In the genomic region with DNA sequence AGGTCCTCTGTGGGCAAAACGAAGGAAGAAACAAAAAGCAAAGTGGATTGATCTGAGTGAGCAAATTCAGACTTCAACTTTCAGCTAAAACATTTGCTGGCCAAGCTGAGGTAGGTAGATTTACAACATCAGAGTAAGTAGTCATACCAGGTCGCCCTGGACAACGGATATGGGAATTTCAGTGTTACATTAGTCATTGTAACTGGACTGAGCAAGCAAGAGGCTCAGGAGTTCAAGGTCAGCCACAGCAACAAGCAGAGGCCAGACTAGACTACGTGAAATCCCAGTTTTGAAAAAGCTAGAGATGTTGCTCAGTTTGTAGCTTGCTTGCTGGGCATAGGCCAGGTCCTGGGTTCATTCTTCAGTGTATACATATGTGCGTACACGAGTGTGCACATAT, we compare ENCODE assay signal across 20 mouse cellular contexts. TPM values are rescaled to one million over a fixed set of nuclear protein-coding genes. Genes with fewer than 3 reads are reported as not detected.
"Had no signal": no experiment of that assay in that cellular context is flagged by ENCODE, and none has a peak within 500 bp of the region (broad histone marks: within the 10 kb centered on the region; RNA-seq: fewer than 3 reads in every experiment).

No protein-coding gene starts in this region.

- H3K27ac ChIP-seq: kidney, embryonic 15.5 days; left cerebral cortex, adult 2 months; liver, embryonic 14.5 days; lung, embryonic 15.5 days; midbrain, embryonic 10.5 days; stomach, embryonic 15.5 days had no signal

- DNase-seq: kidney, postnatal 10 days; kidney, postnatal 36 days; layer of hippocampus, postnatal 36 days; lung, adult 18-20 months; lung, postnatal 10 days; lung, postnatal 36 days; midbrain, embryonic 14.5 days; right cerebral cortex, adult 18-20 months; right cerebral cortex, postnatal 14 days; right cerebral cortex, postnatal 4 days; thymus, postnatal 36 days had no signal

- H3K4me1 ChIP-seq: kidney, embryonic 15.5 days; stomach, embryonic 15.5 days had no signal

- H3K4me2 ChIP-seq: kidney, embryonic 15.5 days; liver, embryonic 11.5 days; lung, embryonic 15.5 days; stomach, embryonic 15.5 days had no signal

- H3K4me3 ChIP-seq: kidney, embryonic 15.5 days; left cerebral cortex, adult 2 months; lung, embryonic 15.5 days; megakaryocyte, embryonic 14.5 days; midbrain, embryonic 10.5 days; stomach, embryonic 15.5 days had no signal

- H3K27me3 ChIP-seq: kidney, embryonic 15.5 days; lung, embryonic 15.5 days; megakaryocyte, embryonic 14.5 days; stomach, embryonic 15.5 days had no signal

- H3K9me3 ChIP-seq: kidney, embryonic 15.5 days; lung, embryonic 15.5 days; megakaryocyte, embryonic 14.5 days; midbrain, embryonic 10.5 days; stomach, embryonic 15.5 days had no signal

- H3K36me3 ChIP-seq: kidney, embryonic 15.5 days; lung, embryonic 15.5 days; midbrain, embryonic 10.5 days; stomach, embryonic 15.5 days had no signal

- H3K9ac ChIP-seq: kidney, embryonic 15.5 days; liver, embryonic 14.5 days; lung, embryonic 15.5 days; stomach, embryonic 15.5 days had no signal

RNA-seq across cellular contexts. Expression of a gene that starts 22.5 kb away (rescaled TPM):
- total RNA-seq: midbrain, postnatal 0 days had no signal
